Mouse (Mus musculus) monocyte, adult 5-6 weeks (primary cell): Measurements from ENCODE around the gene Ndufb2. TPM values are rescaled to one million over a fixed set of nuclear protein-coding genes. Genes with fewer than 3 reads are reported as not detected.

Experiments
- ATAC-seq: fragments of 153-309, 156-312 bp; replicated peaks from 2 replicates; pipeline ENCODE4 v1.8.0; 2017; ENCODE audit warnings: mild to moderate bottlenecking; ENCODE audit not compliant: low TSS enrichment, insufficient number of reproducible peaks, severe bottlenecking, poor library complexity, low FRiP score
- total RNA-seq: library from RNA; stranded (forward); fragments of 200-1000, 200-491, 200-594 nt; gene quantifications from 3 replicates; pipeline ENCODE4 v1.2.3, GENCODE M21; 2017

Ndufb2 gene
- total RNA-seq, 1 experiment from 2014 or later: 82.2 TPM

DNA sequence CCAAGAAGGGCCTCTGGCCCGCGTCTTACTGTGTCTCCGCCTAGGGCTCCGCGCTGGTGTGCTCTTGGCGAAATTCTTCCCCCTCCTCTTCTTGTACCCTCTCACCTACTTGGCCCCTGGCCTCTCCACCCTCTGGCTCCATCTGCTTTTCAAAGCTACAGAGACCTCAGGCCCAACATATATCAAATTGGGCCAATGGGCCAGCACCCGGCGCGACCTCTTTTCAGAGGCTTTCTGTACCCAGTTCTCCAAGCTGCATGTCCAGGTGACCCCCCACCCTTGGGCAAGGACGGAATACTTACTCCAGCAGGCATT, 17.9 kb upstream of the Ndufb2 start:
- ATAC-seq: 0 out of 2 replicates have a peak, but pooled peaks have one; percentile 6

DNA sequence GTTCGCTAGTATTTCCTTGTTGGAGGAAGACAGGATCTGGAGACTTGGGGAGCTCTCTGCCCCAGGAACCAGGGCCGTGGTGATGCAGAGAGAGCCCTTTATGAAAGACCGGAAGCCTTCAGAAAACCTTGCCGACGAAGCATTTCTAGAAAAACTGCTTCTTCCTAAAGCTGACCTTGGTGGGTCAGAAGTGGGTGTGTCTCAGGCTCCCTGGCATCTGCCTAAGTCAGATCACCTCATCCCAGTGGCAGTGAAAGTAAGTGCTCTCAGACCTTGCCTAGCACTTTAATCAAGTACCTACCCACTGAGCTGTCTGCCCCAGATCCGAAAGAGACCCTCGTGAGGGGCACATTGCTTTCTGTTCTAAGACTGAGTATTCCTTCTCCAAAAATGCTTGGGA, 17.4 kb upstream of the Ndufb2 start:
- no peak for ATAC-seq

DNA sequence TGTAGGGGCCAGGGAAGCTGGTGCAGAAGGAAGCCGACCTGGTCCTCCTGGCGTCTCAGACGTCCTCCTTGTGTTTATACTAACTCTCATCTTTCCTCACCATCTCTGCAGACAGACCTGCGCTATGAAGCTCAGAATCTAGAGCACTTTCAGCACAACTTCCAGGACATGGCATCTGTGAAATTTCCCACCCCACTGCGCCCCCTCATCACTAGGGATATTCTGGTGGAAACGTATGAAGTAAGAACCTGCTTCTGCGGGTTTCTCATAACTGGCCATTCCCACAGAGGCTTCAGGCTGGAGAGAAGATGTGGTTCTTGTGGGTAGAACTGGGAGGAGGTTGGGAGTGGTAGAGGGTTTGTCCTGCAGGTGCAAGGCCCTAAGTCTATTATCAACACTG, 12.8 kb upstream of the Ndufb2 start:
- ATAC-seq: no peak

DNA sequence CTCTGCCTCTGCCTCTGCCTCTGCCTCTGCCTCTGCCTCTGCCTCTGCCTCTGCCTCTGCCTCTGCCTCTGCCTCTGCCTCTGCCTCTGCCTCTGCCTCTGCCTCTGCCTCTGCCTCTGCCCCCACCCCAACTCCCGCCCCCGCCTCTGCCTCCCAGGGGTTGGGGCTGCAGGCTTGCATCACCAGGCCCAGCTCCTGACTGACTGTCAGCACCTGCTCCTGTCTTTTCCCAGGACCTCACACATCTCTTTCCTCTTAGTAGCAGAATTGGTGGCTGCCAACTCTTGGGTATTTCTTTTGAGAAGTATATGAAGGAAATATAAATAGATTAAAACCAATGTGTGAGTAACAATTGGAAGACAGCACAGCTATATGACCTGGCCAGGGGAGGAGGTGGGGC, 11.8 kb upstream of the Ndufb2 start:
- ATAC-seq: no peak

DNA sequence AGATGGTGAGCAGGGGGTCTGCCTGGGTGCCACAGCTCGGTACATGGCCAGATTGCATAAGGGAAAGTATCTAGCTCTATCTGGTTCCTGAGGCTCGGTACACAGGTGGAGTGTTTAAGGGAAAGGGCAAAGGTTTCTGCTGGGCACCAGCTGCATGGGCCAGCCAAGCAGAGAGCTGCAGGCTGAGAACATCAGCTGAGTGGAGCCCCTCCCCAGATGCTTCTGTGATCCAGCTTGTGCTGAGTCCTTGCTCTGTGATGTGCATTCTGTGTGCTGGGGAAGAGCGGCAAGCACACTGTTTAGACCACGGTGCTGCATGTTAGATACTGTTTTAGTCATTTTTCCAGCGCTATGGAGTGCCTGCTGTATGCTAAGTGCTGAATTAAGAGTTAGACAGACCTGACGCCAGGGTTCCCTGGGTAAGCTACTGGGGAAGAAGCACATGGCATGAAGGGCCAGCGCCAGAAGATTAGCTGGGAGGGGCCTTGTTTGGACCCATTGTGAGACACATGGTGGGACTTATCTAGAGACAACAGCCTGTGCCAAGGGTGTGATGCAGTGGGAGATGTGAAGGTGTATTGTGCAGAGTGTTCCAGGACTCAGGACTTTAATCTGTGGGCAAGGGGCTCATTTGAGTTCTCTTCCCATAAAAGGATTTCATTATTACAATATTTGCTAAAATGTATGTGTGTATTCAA, 11.1 kb upstream of the Ndufb2 start:
- ATAC-seq: no peak

DNA sequence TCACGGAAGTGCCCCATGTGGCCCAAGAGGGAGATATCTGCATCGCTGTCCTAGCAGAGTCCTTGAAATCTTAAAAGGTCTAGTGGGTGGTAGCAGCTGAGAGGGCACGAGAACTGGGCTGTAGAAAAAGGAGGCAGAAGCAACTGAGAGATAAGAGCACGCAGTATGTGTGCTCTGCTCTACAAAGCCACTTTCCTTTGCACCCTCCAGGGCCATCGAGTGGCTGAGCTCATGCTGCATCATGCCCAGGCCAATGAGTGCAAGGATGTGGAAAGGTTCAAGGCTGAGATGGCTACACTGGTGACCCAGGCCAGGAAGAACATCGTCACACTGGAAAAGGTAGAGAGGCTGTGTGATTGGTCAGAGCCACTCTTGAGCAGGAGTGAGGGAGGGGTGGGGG, 6.9 kb upstream of the Ndufb2 start, which contains the start of gene Gm42420:
Gm42420 (plus strand) TSS at position 237 of the 400 bp plus-strand sequence.
- no peak for ATAC-seq

DNA sequence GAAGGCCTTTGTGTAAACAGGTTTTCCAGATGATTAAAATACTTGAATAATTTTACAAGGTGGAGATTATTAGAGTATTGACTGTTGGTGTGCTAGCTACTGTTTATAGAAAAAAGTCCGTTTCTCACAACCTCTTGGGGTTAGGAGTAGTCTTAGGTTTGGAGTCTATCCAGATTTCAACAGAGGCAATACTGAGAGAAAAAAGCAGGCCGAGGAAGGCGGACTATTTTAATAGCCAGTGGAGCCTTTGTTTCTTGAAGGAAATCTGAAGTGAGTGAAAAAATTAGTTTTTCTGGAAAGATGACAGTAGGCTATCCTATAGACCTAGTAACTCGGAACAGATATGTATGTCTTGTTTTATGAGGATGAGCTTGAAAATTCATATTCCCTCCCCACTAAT, 893 bp upstream of the Ndufb2 start:
- no peak for ATAC-seq

DNA sequence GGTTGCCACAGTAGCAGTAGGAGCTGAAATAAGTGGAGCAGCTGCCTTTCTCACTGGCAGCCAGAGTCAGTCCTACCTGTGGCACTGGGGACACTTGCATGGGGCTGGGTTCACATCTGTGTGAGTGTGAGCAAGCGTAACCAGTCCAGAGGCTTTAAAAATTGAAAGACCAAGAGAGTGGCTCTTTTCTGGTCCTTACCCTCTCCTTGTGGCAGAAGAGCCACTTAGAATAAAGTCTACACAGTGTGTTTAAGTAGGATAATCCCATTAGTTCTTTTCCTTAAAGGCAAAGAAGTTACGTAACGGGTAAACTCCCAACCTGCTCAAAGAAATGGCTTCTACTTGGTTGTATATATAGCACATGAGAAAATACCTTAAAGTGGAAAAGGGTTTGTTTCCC, 8.5 kb downstream of the Ndufb2 start:
- no peak for ATAC-seq

DNA sequence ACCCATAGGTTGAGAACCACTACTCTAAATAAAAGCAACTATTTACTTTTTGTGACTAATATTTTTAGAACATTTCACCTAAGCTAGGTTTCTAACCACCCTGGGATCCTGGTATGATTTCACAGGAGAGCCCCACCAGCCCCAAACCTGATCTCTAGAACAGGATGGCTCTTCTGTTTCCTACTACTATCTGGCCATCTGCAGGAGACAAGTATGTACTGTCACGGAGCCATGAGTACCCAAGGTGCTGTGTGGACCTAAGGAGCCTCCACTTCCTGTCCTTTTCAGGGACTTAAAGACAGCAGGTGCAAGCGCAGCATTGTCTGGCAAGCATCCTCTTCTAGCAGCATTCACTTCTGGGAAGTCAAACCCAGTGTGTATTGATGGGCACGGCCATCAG, 9.5 kb downstream of the Ndufb2 start:
- ATAC-seq: no peak

DNA sequence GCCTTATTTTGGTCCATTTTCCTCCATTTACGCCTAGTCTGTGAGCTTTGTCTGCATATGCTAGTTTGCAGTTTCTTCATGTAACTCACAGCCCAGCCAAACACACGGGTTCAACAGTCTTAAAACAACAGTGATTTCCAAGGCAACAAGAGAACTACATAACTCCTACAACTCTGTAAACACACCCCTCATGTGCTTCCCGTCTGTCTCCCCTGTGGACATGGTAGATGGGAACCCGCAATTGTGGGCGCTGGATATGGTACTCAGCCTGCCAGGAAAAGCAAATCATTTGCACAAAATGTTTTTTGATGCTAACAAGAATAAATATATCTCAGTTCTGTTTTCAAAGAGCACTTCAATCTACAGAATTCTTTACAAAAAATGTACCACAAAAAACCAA, 12.2 kb downstream of the Ndufb2 start:
- no peak for ATAC-seq

DNA sequence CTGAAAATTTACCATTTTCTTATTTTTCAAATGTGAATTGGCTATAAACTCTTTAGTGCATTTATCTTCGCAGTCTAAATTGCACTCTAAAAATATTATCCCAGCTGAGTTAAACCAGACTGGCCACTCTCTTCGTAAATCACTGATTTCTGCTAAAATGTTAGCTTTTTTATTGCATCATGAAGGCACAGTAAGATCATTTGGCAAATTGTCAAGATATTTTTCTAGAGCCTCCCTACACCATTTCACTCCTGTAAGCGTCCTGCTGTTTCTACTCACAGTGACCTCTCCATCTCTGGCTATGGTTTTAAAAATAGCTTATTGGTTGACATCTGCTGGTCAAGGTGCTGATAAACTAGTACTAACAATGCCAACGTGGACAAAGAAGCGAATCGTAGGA, 13.7 kb downstream of the Ndufb2 start:
- no peak for ATAC-seq

DNA sequence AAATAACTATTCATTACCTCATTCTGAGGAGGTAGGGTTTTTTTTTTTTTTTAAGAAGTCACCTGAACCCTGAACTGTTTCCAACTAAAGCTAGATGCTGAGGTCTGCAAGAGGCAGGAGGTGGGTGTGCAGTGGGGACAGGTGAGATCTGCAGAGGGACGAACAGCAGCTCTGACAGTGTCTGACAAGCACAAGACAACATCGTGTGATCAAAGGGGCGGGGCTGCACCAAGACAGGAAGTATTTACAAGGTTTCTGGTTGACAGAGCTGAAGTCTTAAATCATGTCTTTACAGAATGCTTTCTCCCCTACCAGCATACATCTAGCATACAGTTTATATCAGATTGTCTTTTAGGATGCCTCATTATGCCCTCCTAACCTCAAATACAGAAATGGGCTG, 14.5 kb downstream of the Ndufb2 start:
- ATAC-seq: no peak

DNA sequence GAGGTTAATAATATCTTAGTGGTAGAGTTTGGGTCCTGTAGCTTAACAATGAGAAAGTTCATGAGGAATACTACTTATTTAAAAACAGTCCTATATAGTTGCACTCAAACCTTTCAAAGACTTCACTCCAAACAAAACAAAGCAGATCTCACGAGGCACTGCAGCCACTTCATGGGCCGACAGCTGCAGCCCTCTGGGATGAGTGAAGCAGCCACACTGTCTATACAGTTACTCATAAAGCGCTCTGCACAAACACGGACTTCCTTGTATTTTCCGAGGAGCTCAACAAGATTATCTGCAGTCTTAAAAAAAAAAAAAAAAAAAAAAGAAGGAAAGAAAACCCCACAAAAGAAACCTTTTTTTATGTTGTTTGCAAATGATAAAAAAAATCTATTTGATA, 15.0 kb downstream of the Ndufb2 start:
- no peak for ATAC-seq

DNA sequence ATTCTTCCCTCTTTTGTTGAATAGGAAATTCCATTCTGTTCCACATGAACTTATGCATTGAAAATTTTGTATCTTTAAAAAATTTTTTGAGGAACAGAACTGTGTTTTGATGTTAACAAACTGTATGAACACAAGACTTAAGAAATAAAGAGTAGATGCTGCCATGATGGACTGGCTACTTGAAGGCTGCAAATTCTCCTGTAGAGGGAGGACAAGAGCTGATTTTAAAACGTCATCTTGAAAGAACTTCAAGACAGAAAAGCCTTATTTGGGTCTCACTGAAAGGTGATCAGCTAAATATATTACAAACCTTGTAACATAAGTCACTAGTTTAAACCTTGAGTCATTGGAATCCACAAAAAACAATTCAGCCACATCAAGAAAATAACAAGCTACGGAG, 17.8 kb downstream of the Ndufb2 start:
- no peak for ATAC-seq

DNA sequence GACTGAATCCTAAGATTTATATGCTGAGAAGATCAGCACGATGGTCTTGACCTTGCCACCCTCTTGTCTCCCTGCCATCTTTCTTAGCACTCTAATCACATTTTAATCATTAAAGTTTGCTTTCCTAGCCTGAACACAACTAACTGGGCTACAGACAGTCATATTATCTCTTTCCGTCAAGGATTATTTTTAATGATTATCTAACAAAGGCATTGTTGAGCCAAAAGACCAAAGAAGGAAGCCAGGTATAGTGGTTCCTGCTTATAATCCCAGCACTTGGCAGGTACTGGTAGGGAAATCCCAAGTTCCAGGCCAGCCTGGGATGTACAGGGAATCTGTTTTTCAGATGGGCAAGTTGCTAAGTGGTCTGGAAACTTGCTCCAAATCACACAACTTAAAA, 18.9 kb downstream of the Ndufb2 start:
- no peak for ATAC-seq

Other genes starting within 250 kb of the Ndufb2 start
- 33.9 to 44.5 TPM (median 42.6 TPM) in 3 replicates for gene Slc37a3, start 214.9 kb upstream of the Ndufb2 start, total RNA-seq
- gene Rab19, start 211.4 kb upstream of the Ndufb2 start, total RNA-seq: 28.5 to 54.8 TPM (median 44.2 TPM) in 3 replicates
- 163 to 297 TPM (median 214 TPM) in 3 replicates for gene Mkrn1, start 172.1 kb upstream of the Ndufb2 start, total RNA-seq
- gene Dennd2a, start 34.7 kb upstream of the Ndufb2 start, total RNA-seq: 0.43 to 0.58 TPM in 2 of 3 replicates, not detected in the other
- 16.8 to 27.2 TPM (median 19.6 TPM) in 3 replicates for gene Adck2, start 18.7 kb upstream of the Ndufb2 start, total RNA-seq
- 1.5 TPM in 1 of 3 replicates, not detected in the others for gene Gm42420, start 6.8 kb upstream of the Ndufb2 start, total RNA-seq
- 18.2 to 33.8 TPM (median 19.9 TPM) in 3 replicates for gene Braf, start 132.9 kb downstream of the Ndufb2 start, total RNA-seq
- gene Mrps33, start 218.4 kb downstream of the Ndufb2 start, total RNA-seq: 34.6 to 42.8 TPM (median 36.2 TPM) in 3 replicates